Mouse (Mus musculus) spleen, adult 2 months (tissue): Measurements from ENCODE around the gene Cwh43. TPM values are rescaled to one million over a fixed set of nuclear protein-coding genes. Genes with fewer than 3 reads are reported as not detected.

ENCODE experiments used
- DNase-seq, 2 experiments: peaks; one replicate each; pipeline versions ENCODE4 v3.0.0 to v3.0.0-alpha.2; 2012 to 2021; ENCODE audit warnings: low spot score in 2 of 2, low read depth in 1 of 2
- H3K27ac ChIP-seq: fragments of 200-500 bp; 2 replicates; pipeline ENCODE4 v1.5.1; 2012; ENCODE audit warnings: low read length, inconsistent platforms; ENCODE audit not compliant: insufficient read depth
- H3K27me3 ChIP-seq: fragments of 200-500 bp; 2 replicates; pipeline ENCODE4 v1.6.1; 2012; ENCODE audit warnings: mild to moderate bottlenecking, moderate library complexity, low read length, inconsistent platforms; ENCODE audit not compliant: control insufficient read depth, insufficient read depth
- H3K36me3 ChIP-seq: fragments of 200-500 bp; 2 replicates; pipeline ENCODE4 v1.6.1; 2012; ENCODE audit warnings: mild to moderate bottlenecking, low read length, inconsistent platforms; ENCODE audit not compliant: control insufficient read depth, insufficient read depth
- H3K4me1 ChIP-seq: fragments of 200-500 bp; 2 replicates; pipeline ENCODE4 v1.6.1; 2011; ENCODE audit warnings: inconsistent platforms; ENCODE audit not compliant: control insufficient read depth, insufficient read depth, insufficient read length
- H3K4me3 ChIP-seq: fragments of 200-500 bp; 2 replicates; pipeline ENCODE4 v1.5.1; 2011; ENCODE audit warnings: mild to moderate bottlenecking, inconsistent platforms; ENCODE audit not compliant: insufficient read depth, insufficient read length; ENCODE audit errors: extremely low read depth
- CTCF ChIP-seq: fragments of 200-500 bp; IDR thresholded peaks from 2 replicates; pipeline ENCODE4 v1.5.1; 2011; ENCODE audit warnings: mild to moderate bottlenecking, inconsistent platforms; ENCODE audit not compliant: insufficient read depth, insufficient read length, insufficient replicate concordance; ENCODE audit errors: extremely low read depth
- WGBS: fragments of 180-500 bp; shearing (Covaris S2); methylation state at CpG from one replicate; pipeline ENCODE4 v1.1.7; 2018; 5-methylcytosine and 5-hydroxymethylcytosine counted together
- polyA plus RNA-seq: library from polyadenylated mRNA; depleted of rRNA; stranded (reverse); fragments of >200 nt; gene quantifications from 2 replicates; pipeline ENCODE4 v1.2.3, GENCODE M21; 2012; rRNA removed

Gene Cwh43
- polyA plus RNA-seq, 1 experiment = not detected

DNA sequence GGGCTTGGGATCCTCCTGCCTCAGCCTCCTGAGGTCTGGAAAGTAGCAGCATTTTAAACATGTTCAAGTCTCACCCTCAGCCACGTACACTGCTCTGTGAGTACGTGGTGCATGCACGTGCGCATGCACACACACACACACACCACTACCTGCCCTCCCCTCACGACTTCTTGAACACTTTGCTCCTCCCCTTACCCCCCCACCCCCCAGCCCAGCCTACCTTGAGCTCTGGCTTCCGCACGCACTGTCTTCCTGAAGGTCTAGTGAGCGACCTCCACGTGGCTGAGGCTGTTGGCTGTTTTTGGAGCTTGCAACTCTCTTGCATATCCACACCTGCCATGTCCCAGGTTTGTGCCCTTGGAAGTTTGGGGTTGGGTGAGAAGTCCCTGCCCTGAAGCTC, 96.5 kb downstream of the Cwh43 start:
- no peak for DNase-seq
- 89% methylated on average over 9 of the region's 9 CpGs for WGBS
- Histone ChIP-seq H3K4me1 (no peaks in the 10 kb centered on the region), H3K4me3 (no peak overlapping the region), H3K27ac (no peak overlapping the region), H3K36me3 (no peaks in the 10 kb centered on the region), H3K27me3 (no peaks in the 10 kb centered on the region)
- TF ChIP-seq CTCF = no peak

Other genes with a start within 250 kb of the Cwh43 start
- gene Fryl, start 149.5 kb upstream of the Cwh43 start, polyA plus RNA-seq = 72.3 and 96.7 TPM in 2 replicates
- gene Ociad1, start 113.3 kb upstream of the Cwh43 start, polyA plus RNA-seq = 29.1 and 34.2 TPM in 2 replicates
- 0.05 and 0.14 TPM in 2 replicates for gene Ociad2, start 65.0 kb upstream of the Cwh43 start, polyA plus RNA-seq
- 1.2 and 1.3 TPM in 2 replicates for gene Dcun1d4, start 74.9 kb downstream of the Cwh43 start, polyA plus RNA-seq
- gene Lrrc66, start 226.5 kb downstream of the Cwh43 start, polyA plus RNA-seq = 0.04 TPM in 1 of 2 replicates, not detected in the other
- gene Sgcb, start 241.7 kb downstream of the Cwh43 start, polyA plus RNA-seq = 2.4 and 3.0 TPM in 2 replicates
- not detected in 2 replicates for gene Spata18, start 245.3 kb downstream of the Cwh43 start, polyA plus RNA-seq